Mouse (Mus musculus): ENCODE results near the gene N4bp2l1.

N4bp2l1 gene

DNA sequence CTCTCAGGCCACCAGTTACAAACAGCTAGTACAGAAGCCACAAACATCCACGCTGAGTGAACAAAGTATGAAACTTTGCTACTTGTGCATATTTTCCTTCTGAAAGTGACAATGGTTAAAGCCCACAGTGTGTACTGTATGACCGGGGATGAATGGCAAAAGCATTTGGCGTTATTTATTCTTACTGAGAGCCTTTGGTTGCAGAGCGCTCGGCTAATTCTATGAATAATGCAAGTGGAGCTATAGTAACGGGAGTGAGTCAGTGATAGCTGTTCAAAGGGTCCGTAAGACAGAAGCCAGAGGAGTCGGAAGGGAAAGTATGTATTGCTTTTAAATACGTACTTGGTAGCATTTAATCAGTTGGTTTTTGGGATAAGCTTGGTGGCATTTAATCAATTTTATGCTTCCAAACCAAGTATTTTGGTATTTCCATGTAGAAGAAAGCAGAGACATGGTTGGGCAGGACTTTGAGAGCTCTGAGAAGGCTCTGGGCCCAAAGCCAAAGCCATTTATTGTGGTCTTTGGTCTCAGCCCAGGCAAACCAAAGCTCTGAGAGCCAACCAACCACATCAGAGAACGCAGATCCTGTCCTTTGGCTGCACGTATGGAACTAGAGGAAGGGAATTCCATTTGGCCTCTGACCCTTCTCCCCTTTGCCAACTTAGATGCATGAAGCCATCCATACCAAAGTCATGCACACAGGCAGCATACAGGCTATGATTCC, 26.3 kb downstream of the N4bp2l1 start:
- DNase-seq (ENCODE audit: extremely low read depth, low read depth, low spot score), result no peak

DNA sequence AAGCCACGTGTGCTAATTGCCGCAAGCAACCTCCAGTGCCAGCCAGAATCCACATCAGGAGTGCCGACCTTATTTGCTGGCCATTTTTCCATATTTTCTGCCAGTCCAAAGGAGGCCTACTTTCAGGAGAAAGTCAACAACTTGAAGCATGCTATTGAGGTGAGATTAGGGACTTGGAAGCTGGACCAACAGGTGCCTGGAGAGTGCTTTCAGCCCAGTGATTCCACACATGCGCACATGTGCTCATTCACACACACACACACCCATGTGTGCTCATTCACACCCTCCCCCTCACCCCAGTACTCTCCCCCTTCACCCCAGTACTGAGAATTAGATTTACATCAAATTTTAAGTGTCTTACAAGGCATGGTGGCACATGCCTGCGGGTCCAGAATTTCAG, 30.0 kb downstream of the N4bp2l1 start:
- no peak for DNase-seq (ENCODE audit: extremely low read depth, low read depth, low spot score)

DNA sequence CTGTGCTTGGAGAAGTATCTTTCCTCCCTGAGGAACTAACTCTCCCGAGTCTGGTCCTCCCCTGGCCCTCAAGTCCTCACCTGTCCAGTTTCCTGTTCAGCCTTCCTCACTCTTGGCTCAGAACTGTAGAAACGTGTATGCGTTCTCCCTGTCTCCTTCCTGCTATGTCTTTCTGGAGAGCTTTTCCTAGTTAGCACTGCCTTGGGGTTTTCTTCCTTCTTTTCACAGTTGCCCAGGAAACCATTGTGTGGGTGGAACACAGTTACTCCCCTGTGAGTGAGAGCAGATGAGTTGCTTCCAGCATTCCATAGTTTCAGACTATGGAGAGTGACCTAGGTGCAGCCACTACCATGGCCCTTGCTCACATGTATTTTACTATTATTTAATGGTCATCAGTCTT, 30.8 kb downstream of the N4bp2l1 start:
- DNase-seq (ENCODE audit: extremely low read depth, low read depth, low spot score), result no peak

DNA sequence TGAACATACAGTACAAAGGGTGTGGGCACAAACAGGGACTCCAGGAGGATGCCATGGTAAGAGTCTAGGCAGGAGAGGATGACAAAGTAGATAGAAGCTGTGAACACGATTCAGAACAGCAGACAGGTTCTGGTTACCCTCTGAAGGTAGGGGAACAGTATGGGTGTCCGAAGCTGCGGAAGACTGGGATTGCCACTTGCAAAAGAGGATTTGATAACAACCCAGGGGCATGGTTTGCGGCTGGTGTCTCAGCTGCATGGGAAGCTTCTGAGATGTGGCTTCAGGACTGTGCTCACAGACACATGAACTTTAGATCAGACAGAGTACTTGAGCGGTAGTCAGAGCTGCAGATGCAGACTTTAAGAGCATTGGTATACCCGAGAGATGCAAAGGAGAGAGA, 32.6 kb downstream of the N4bp2l1 start:
- no peak for DNase-seq (ENCODE audit: extremely low read depth, low read depth, low spot score)

DNA sequence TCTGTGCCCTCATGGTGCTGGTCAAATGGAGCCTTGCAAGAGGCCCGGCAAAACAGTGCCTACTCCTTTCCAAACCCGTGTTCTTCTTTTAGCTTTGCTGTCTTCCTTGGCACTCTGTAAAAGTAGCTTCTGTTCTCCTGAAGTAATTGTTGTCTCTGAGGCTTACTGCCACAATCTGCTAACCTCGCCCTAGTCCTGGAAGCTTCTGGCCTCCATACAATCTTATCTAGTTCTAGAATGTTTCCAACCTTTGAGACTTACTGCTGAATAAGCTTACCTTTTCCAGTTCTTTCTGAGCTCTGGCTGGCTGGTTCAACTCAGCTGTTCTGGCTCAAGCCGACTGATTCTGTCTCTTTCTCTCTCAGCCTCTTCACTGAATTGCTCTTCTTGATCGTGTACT, 35.2 kb downstream of the N4bp2l1 start:
- no peak for DNase-seq (ENCODE audit: extremely low read depth, low read depth, low spot score)

DNA sequence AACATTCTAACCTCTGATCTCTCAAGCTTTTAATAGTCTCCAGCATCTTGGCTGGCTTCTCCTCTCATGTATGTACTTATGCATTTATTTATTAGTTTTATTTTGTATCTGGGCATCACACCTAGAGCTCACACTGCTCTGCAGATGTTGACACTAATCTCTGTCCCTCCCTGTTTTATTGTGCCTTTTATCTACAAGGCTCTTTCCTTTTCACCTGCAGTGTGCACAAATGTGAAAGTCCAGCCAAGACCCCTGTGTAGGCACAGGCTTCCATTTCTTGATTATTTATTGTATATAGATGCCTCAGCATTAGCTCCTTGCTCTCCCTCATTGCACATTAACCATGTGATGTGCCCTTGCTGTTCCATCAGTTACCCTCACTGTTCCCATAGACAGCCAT, 35.6 kb downstream of the N4bp2l1 start:
- DNase-seq (ENCODE audit: extremely low read depth, low read depth, low spot score), result no peak

DNA sequence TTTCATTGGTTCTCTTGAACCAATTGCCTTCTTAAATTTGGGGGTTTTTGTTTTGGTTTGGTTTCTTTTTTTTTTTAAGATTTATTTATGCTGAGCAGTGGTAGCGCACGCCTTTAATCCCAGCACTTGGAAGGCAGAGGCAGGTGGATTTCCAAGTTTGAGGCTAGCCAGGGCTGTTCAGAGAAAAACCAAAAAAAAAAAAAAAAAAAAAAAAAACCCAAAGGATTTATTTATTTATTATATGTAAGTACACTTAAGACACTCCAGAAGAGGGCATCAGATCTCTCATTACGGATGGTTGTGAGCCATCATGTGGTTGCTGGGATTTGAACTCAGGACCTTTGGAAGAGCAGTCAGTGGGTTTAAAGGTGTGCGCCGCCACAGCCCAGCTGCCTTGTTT, 36.1 kb downstream of the N4bp2l1 start:
- no peak for DNase-seq (ENCODE audit: extremely low read depth, low read depth, low spot score)

DNA sequence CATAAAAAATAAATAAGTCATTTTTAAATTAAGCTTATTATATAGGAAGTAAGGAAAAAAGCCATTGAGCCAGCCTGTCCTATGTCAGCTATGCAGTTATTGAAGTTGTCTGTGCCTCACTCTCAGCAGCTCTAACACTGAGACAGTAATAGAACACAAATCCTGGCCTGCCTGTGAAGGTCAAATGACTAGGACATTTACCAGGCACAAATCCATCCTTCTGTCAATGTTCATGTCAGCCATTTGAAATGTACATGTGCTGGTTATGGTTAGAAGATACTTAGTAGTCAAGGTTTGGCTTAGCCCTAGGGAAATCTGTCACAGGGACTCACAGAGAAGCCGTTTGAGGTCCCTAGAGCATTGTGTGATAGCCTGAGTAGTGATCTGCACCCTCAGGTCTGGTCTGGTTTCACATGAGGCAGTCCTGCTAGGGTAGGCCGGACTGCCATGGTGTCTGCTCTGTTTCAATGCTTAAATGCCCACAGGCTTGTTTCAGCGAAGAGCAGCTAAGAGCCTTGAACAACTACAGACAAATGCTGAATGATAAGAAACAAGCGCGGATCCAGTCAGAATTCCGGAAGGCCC, 37.4 kb downstream of the N4bp2l1 start:
- DNase-seq (ENCODE audit: extremely low read depth, low read depth, low spot score), result no peak

DNA sequence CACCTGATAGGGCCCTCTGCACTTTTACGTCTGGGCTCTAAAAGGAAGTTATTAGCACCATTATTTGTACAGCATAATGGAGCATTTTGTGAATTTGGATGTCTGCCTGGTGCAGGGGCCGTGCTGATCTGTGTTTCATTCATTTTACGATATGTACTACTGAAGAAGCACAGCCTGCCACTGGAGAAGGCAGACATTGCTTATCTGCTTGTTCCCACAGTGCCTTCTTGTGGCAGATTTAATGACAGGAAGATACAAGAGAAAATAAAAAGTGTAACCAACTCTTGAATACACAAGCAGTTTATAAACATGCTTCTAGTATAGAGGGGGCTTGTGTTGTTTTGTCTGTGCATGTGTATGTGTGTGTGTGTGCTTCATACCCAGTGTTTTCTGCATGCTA, 45.4 kb downstream of the N4bp2l1 start:
- DNase-seq (ENCODE audit: extremely low read depth, low read depth, low spot score), result no peak

DNA sequence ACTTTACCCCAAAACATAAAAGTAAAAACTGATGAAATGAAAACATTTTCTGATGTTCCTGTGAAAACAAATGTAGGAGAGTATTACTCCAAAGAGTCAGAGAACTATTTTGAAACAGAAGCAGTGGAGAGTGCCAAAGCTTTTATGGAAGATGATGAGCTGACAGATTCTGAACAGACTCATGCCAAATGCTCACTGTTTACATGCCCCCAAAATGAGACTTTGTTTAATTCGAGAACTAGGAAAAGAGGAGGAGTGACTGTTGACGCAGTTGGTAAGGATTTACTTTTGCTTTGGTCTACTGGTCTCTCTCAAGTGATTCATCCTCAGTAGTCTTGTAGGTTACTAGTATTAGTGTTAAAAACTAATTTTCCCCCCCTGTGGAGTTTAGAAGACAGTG, 53.8 kb downstream of the N4bp2l1 start:
- no peak for DNase-seq (ENCODE audit: extremely low read depth, low read depth, low spot score)

DNA sequence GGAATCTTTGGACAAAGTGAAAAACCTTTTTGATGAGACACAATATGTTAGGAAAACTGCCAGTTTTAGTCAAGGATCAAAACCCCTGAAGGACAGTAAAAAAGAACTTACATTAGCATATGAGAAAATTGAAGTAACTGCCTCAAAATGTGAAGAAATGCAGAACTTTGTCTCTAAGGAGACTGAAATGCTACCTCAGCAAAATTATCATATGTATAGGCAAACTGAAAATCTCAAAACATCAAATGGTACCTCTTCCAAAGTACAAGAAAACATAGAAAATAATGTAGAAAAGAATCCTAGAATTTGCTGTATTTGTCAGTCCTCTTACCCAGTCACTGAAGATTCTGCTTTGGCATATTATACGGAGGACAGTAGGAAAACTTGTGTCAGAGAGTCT, 55.7 kb downstream of the N4bp2l1 start:
- DNase-seq (ENCODE audit: extremely low read depth, low read depth, low spot score), result no peak

DNA sequence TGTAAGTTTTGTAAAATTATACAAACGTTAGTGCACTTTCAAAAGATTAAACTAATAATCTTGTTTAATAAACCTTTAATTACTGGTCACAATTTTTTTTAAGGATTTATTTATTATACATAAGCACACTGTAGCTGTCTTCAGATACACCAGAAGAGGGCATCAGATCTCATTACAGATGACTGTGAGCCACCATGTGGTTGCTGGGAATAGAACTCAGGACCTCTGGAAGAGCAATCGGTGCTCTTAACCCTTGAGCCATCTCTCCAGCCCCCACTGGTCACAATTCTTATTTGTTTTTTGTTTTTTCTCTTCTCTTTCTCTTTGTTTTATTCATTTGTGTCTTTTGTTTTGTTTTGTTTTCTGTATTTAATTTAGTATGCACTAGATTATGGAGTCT, 71.7 kb downstream of the N4bp2l1 start:
- no peak for DNase-seq (ENCODE audit: extremely low read depth, low read depth, low spot score)

DNA sequence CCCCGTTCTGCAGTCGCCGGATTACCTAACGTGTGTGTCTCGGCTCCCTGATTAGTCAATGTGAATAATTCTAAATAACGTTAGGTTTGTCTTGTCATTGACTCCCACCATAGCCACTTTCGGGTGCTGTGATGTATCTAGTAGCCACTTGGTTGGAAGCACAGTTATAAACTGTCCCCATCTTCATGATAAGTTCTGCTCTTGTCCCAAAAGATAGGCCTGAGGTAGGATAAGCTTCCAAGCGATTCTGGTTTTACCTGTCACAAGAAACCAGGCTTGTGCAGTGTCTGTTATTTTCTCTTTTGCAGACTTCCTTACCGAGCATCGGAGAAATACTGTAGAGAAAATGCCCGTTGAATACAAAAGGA, 74.1 kb downstream of the N4bp2l1 start:
- DNase-seq (ENCODE audit: extremely low read depth, low read depth, low spot score), result no peak

DNA sequence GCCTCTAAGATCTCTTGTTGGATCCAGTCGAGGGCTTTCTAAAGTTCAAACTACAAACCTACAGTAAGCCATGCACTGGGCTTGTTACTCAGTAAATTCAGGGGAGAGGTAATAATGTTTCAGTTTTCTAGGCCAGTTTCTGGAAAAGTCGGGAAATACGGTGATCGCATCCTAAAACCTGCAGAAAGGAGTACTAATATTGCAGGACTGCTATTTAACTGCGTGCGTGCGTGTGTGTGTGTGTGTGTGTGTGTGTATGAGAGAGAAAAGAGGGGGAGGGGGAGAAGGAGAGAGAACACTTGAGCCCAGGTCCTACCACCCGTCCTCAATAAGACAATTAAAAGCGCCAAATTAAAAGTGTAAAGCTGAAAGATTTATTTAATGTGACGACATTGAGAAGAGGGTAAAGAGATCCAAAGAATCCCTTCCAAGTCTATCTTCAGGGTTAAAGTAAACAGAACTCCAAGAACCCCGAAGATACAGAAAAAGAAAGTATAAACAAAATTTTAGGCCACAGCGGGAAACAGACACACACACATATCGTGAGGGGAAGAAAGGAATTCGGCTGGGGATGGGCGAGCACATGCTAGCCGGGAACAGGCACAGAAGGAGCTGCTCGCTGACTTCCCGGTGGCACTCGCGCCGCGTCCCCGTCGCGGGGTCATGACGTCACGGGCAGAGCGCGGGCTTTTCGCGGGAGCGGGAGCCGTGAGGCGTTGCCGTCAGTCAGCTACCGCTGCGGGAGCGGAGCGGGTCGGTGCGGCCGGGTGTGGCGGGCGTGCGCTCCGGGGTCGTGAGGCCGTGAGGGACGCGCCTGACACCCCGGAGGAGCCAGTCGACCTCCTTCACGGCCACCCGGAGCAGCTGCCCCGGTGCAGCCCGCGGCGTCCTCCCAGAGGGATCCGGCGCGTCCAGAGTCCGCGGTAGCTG, 74.8 kb downstream of the N4bp2l1 start, which contains the start of gene Brca2:
TSS of gene Brca2 (plus strand) at position 694 of the 930 bp plus-strand sequence.
- DNase-seq (ENCODE audit: extremely low read depth, low read depth, low spot score), result no peak

Measured in fat pad, adult 2 months (tissue).